Mouse (Mus musculus) embryonic facial prominence, embryonic 13.5 days (tissue): ENCODE measurements around the gene Sdhaf4. TPM values are rescaled to one million over a fixed set of nuclear protein-coding genes. Genes with fewer than 3 reads are reported as not detected.
"Not testable (repeated sequence)": the region's sequence is repeated elsewhere in the genome, so short reads cannot be mapped to it uniquely, and the experiment has no call there.

ENCODE experiments used
- ATAC-seq: fragments of 200-750 bp; cut with Nextera tagmentation; 2 replicates; pipeline ENCODE4 v1.8.0; 2017; ENCODE audit warnings: low read depth; ENCODE audit not compliant: insufficient number of reproducible peaks, insufficient read depth, low FRiP score, low TSS enrichment
- H3K27ac ChIP-seq: fragments of 300-500 bp; sonication (generic); 2 replicates; pipeline ENCODE4 v1.5.1; 2015; ENCODE audit warnings: moderate library complexity, mild to moderate bottlenecking, inconsistent platforms
- H3K27me3 ChIP-seq: fragments of 300-500 bp; sonication (generic); 2 replicates; pipeline ENCODE4 v1.6.1; 2015; ENCODE audit warnings: mild to moderate bottlenecking, inconsistent platforms
- H3K36me3 ChIP-seq: fragments of 300-500 bp; sonication (generic); 2 replicates; pipeline ENCODE4 v1.6.1; 2015; ENCODE audit warnings: mild to moderate bottlenecking, inconsistent platforms
- H3K4me1 ChIP-seq: fragments of 300-500 bp; sonication (generic); 2 replicates; pipeline ENCODE4 v1.6.1; 2015; ENCODE audit warnings: inconsistent platforms
- H3K4me2 ChIP-seq: fragments of 300-500 bp; sonication (generic); 2 replicates; pipeline ENCODE4 v1.6.1; 2015; ENCODE audit warnings: moderate library complexity, mild to moderate bottlenecking, inconsistent platforms
- H3K4me3 ChIP-seq: fragments of 300-500 bp; sonication (generic); 2 replicates; pipeline ENCODE4 v1.5.1; 2015; ENCODE audit warnings: mild to moderate bottlenecking, inconsistent platforms
- H3K9ac ChIP-seq: fragments of 300-500 bp; sonication (generic); 2 replicates; pipeline ENCODE4 v1.6.1; 2015; ENCODE audit warnings: mild to moderate bottlenecking, inconsistent platforms
- H3K9me3 ChIP-seq: fragments of 300-500 bp; sonication (generic); 2 replicates; pipeline ENCODE4 v1.6.1; 2016; ENCODE audit warnings: inconsistent platforms
- WGBS: fragments of 180-500 bp; shearing (Covaris S2); methylation state at CpG from one replicate; pipeline ENCODE4 v1.1.7; 2015; ENCODE audit warnings: mixed read lengths; 5-methylcytosine and 5-hydroxymethylcytosine counted together
- polyA plus RNA-seq: library from polyadenylated mRNA; unstranded; fragments of >200 nt; fragmentation: Nextera tagmentation; extraction: Ambion mirVana; gene quantifications from 2 replicates; pipeline ENCODE4 v1.2.1, GENCODE M21; 2015

The Sdhaf4 gene
- polyA plus RNA-seq, 1 experiment from 2014 or later: 87.3 TPM

DNA sequence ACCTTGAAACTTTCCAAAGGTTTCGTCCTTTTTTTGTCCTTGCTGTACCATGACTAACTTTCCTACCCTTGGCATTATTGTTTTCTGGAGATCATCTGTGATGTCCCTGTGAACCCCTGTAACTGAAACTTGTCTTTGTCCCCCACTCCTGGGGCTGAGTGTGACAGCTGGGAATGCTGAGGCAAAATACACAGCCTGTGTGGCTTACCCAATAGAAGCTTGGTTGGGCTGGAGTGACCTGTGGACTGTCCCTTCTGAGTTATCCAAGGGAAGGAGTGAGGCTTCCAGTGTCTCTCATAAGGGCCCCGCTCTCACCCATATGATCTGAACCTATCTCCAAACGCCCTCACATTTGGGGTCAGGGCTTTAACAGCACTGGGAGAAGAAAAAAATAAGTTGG, 8.0 kb downstream of the Sdhaf4 start:
- Histone ChIP-seq H3K4me3 (no peak overlapping the region), H3K9ac (no peak overlapping the region), H3K9me3 (no peaks in the 10 kb centered on the region), H3K4me1 (no peaks in the 10 kb centered on the region), H3K27ac (no peak overlapping the region), H3K27me3 (no peaks in the 10 kb centered on the region), H3K4me2 (no peak overlapping the region), H3K36me3 (peaks cover 45% of the 10 kb centered on the region)
- no peak for ATAC-seq
- WGBS: 95% methylated on average over 3 of the region's 3 CpGs

DNA sequence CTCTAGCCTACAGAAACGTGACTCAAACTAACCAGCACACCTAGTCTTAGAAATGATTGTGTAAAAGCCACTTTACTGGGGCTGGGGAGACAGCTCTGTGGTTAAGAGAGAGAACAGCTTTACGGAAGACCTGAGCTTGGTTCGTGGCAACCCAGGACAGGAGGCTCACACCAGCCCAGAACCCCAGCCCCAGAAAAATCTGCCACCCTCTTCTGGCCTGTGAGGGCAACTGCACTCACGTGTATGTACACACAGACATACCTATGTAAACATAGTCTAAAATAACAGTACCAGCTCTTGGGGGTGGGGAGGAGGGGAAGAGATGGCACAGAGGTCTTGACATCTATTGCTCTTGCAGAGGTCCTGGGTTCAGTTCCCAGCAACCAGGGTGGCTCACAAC, 10.0 kb downstream of the Sdhaf4 start:
- no peak overlapping the region for H3K4me2 ChIP-seq
- 93% methylated on average over 4 of the region's 4 CpGs for WGBS
- H3K36me3 ChIP-seq: peaks cover 32% of the 10 kb centered on the region
- no peaks in the 10 kb centered on the region for H3K4me1 ChIP-seq
- no peaks in the 10 kb centered on the region for H3K27me3 ChIP-seq
- no peak overlapping the region for H3K9ac ChIP-seq
- H3K27ac ChIP-seq: no peak overlapping the region
- no peak for ATAC-seq
- no peak overlapping the region for H3K4me3 ChIP-seq
- H3K9me3 ChIP-seq: no peaks in the 10 kb centered on the region

DNA sequence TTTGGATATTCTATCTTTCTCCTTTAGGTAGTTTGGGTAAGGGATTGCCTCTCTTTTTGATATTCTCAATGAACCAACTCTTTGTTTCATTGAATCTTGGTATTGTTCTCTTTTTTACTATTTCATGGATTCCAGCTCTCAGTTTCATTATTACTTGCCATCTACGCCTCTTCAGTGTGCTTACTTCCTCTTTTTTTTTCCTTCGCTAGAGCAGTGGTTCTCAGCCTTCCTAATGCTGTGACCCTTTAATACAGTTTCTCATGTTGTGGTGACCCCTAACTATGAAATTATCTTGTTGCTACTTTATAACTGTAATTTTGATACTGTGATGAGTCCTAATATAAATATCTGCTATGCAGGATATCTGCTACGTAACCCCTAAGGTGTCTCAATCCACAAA, 22.3 kb downstream of the Sdhaf4 start:
- H3K4me3 ChIP-seq: no peak overlapping the region
- H3K4me1 ChIP-seq: no peaks in the 10 kb centered on the region
- no peak overlapping the region for H3K4me2 ChIP-seq
- no peak overlapping the region for H3K9ac ChIP-seq
- no peaks in the 10 kb centered on the region for H3K36me3 ChIP-seq
- H3K27me3 ChIP-seq: no peaks in the 10 kb centered on the region
- H3K9me3 ChIP-seq: no peaks in the 10 kb centered on the region
- no peak for ATAC-seq
- H3K27ac ChIP-seq: no peak overlapping the region
- WGBS: 94% methylated on average over 3 of the region's 3 CpGs

DNA sequence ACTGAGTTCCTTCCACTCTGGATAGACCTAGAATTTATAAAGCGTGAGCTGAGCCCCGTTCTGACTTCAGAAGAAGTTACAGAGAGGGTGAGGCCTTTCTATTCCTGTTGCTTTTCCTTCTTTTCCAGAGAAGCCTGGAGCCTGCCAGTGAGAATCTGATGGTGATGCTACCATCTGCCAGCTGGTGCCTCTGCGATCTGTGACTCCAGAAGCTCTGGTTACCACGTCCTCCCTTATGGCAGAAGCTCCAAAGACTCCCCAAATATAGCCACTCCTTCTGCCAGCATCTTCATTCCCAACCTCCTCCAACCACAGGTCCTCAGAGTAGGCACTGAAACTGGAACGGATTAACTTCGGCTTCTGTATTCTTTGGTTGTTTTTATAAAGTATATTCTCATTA, 27.2 kb downstream of the Sdhaf4 start:
- Histone ChIP-seq H3K9me3 (no peaks in the 10 kb centered on the region), H3K4me2 (no peak overlapping the region), H3K36me3 (no peaks in the 10 kb centered on the region), H3K27me3 (no peaks in the 10 kb centered on the region), H3K27ac (no peak overlapping the region), H3K9ac (no peak overlapping the region), H3K4me1 (no peaks in the 10 kb centered on the region), H3K4me3 (no peak overlapping the region)
- no peak for ATAC-seq
- 83% methylated on average over 6 of the region's 6 CpGs for WGBS

DNA sequence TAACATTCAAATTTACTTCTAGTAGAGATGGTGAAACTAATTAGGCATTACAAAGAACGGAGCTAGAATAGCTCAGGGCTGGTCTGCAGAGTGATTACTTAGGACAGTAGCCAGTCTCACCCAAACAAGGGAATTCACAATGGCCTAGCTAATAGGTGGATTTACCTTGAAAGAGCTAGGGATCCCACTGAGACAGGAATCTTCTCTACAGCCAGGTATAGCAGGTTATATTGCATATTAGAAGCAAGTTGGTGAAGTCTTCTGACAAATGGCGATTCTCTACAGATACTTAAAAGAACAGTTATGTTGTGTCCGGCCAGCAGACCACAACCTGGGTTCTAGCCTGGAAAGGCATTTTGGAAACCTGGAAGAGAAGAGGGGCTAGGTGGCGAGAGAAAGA, 34.3 kb downstream of the Sdhaf4 start:
- not testable (repeated sequence) for H3K27me3 ChIP-seq, ATAC-seq, H3K4me1 ChIP-seq, H3K4me2 ChIP-seq, H3K36me3 ChIP-seq, H3K9ac ChIP-seq, H3K27ac ChIP-seq, H3K4me3 ChIP-seq, H3K9me3 ChIP-seq
- 83% methylated on average over 4 of the region's 4 CpGs for WGBS

- H3K4me3 ChIP-seq: no peak overlapping the region
- H3K27ac ChIP-seq: no peak overlapping the region
- H3K36me3 ChIP-seq: no peaks in the 10 kb centered on the region
- H3K4me2 ChIP-seq: no peak overlapping the region
- 89% methylated on average over 9 of the region's 9 CpGs for WGBS
- H3K4me1 ChIP-seq: no peaks in the 10 kb centered on the region
- peak; percentile 32; the same call in 1 of the 2 replicates for ATAC-seq
- H3K27me3 ChIP-seq: no peaks in the 10 kb centered on the region
- H3K9me3 ChIP-seq: peaks cover 6% of the 10 kb centered on the region; the same call in 1 of the 2 replicates
- no peak overlapping the region for H3K9ac ChIP-seq
These were observed 37.3 kb downstream of the Sdhaf4 start for GRCm38 (mm10) chr1:23968027-23968725.

DNA sequence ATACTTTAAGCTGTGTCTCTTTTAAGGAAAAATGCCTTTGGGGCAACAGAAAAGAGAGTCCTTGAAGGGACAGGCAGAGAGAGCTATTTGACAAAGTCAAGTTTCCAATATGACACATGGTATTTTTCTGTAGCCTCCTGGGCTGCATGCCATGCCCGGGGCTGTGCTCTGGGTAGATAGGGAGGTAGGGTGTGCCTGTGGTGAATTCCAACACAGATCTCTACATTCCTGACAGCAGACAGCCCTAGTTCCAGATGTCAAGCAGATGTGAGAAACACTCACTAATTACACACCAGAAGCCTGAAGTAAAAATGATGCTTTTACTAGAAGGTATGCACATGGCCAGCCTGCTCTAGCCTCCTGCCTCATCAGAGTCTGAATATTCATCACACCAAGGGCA, 39.2 kb downstream of the Sdhaf4 start:
- no peak overlapping the region for H3K4me2 ChIP-seq
- peaks cover 6% of the 10 kb centered on the region; the same call in 1 of the 2 replicates for H3K9me3 ChIP-seq
- H3K4me1 ChIP-seq: no peaks in the 10 kb centered on the region
- no peaks in the 10 kb centered on the region for H3K36me3 ChIP-seq
- no peaks in the 10 kb centered on the region for H3K27me3 ChIP-seq
- H3K9ac ChIP-seq: no peak overlapping the region
- ATAC-seq: no peak
- no peak overlapping the region for H3K4me3 ChIP-seq
- H3K27ac ChIP-seq: no peak overlapping the region
- WGBS: 26% methylated on average over 1 of the region's 1 CpGs

GRCm38 (mm10) chr1:23959415-23959732, 46.1 kb downstream of the Sdhaf4 start:
- no peaks in the 10 kb centered on the region for H3K27me3 ChIP-seq
- H3K4me3 ChIP-seq: peak overlapping the region; percentile 40
- 8% methylated on average over 6 of the region's 6 CpGs for WGBS
- H3K36me3 ChIP-seq: no peaks in the 10 kb centered on the region
- peaks cover 5% of the 10 kb centered on the region for H3K4me1 ChIP-seq
- H3K9ac ChIP-seq: peak overlapping the region; percentile 32; the same call in 1 of the 2 replicates
- H3K9me3 ChIP-seq: no peaks in the 10 kb centered on the region
- peak; percentile 62; the same call in 1 of the 2 replicates for ATAC-seq
- peak overlapping the region; percentile 55 for H3K4me2 ChIP-seq
- no peak overlapping the region for H3K27ac ChIP-seq

GRCm38 (mm10) chr1:23958668-23959414, 46.6 kb downstream of the Sdhaf4 start:
- Histone ChIP-seq H3K27ac (no peak overlapping the region), H3K9ac (peak overlapping the region; percentile 32; the same call in 1 of the 2 replicates), H3K36me3 (no peaks in the 10 kb centered on the region), H3K27me3 (no peaks in the 10 kb centered on the region), H3K4me2 (peak overlapping the region; percentile 55), H3K4me3 (peak overlapping the region; percentile 40), H3K9me3 (no peaks in the 10 kb centered on the region), H3K4me1 (peaks cover 5% of the 10 kb centered on the region)
- no peak for ATAC-seq
- WGBS: 13% methylated on average over 13 of the region's 13 CpGs

GRCm38 (mm10) chr1:23958101-23958500, 47.4 kb downstream of the Sdhaf4 start:
- no peak overlapping the region for H3K4me3 ChIP-seq
- no peaks in the 10 kb centered on the region for H3K27me3 ChIP-seq
- WGBS: 92% methylated on average over 6 of the region's 6 CpGs
- no peak overlapping the region for H3K4me2 ChIP-seq
- no peak overlapping the region for H3K27ac ChIP-seq
- no peak for ATAC-seq
- H3K9me3 ChIP-seq: no peaks in the 10 kb centered on the region
- no peaks in the 10 kb centered on the region for H3K36me3 ChIP-seq
- H3K4me1 ChIP-seq: peaks cover 5% of the 10 kb centered on the region
- H3K9ac ChIP-seq: no peak overlapping the region

- Histone ChIP-seq H3K4me3 (no peak overlapping the region), H3K27ac (no peak overlapping the region), H3K9ac (no peak overlapping the region), H3K4me1 (peaks cover 5% of the 10 kb centered on the region), H3K27me3 (no peaks in the 10 kb centered on the region), H3K9me3 (no peaks in the 10 kb centered on the region), H3K4me2 (no peak overlapping the region), H3K36me3 (no peaks in the 10 kb centered on the region)
- ATAC-seq: no peak
- WGBS: 60% methylated on average over 4 of the region's 4 CpGs
These were observed 49.9 kb downstream of the Sdhaf4 start for GRCm38 (mm10) chr1:23955539-23955938.

- Histone ChIP-seq H3K9ac (no peak overlapping the region), H3K9me3 (no peaks in the 10 kb centered on the region), H3K4me2 (no peak overlapping the region), H3K4me1 (no peaks in the 10 kb centered on the region), H3K36me3 (no peaks in the 10 kb centered on the region), H3K27ac (no peak overlapping the region), H3K4me3 (no peak overlapping the region), H3K27me3 (no peaks in the 10 kb centered on the region)
- WGBS: 86% methylated on average over 13 of the region's 13 CpGs
- ATAC-seq: no peak
These were observed 51.5 kb downstream of the Sdhaf4 start for GRCm38 (mm10) chr1:23953921-23954320.
